Mouse (Mus musculus): ENCODE data around the gene Hoxd12. TPM values are rescaled to one million over a fixed set of nuclear protein-coding genes. Genes with fewer than 3 reads are reported as not detected.

The Hoxd12 gene
- polyA plus RNA-seq, 1 experiment from 2014 or later: 0.50 TPM

GRCm38 (mm10) chr2:74678891-74679595 is 4.2 kb downstream of the Hoxd12 start, which contains the start of gene Hoxd11:
Gene Hoxd11, plus strand, starts transcription at chr2:74679557.
- peak within 1 kb of the TSS; percentile 82 for H3K27ac ChIP-seq (replicated peaks)
- peaks cover 15% of the 10 kb centered on the region for H3K4me1 ChIP-seq (replicated peaks)
- no peaks in the 10 kb centered on the region for H3K36me3 ChIP-seq
- peak within 1 kb of the TSS; percentile 42 for H3K4me3 ChIP-seq
- peaks cover 99% of the 10 kb centered on the region for H3K27me3 ChIP-seq
- H3K9me3 ChIP-seq: no peaks in the 10 kb centered on the region
- peak within 1 kb of the TSS; percentile 75 for H3K9ac ChIP-seq
- WGBS: 2% methylated on average over 15 of the region's 15 CpGs
- peak within 1 kb of the TSS; percentile 44 for H3K4me2 ChIP-seq
- ATAC-seq (ENCODE audit: low read depth): no peak

- Histone ChIP-seq H3K4me2 (peak overlapping the region; percentile 44), H3K9me3 (no peaks in the 10 kb centered on the region), H3K27me3 (peaks cover 99% of the 10 kb centered on the region), H3K27ac (replicated peaks) (peak overlapping the region; percentile 82), H3K4me3 (peak overlapping the region; percentile 42), H3K36me3 (no peaks in the 10 kb centered on the region), H3K4me1 (replicated peaks) (peaks cover 15% of the 10 kb centered on the region), H3K9ac (peak overlapping the region; percentile 75)
- under 1% methylated on average over 26 of the region's 26 CpGs for WGBS
- no peak for ATAC-seq (ENCODE audit: low read depth)
Measured at GRCm38 (mm10) chr2:74679596-74679971, 4.8 kb downstream of the Hoxd12 start.

- WGBS: under 1% methylated on average over 23 of the region's 23 CpGs
- H3K4me1 ChIP-seq (replicated peaks): peaks cover 15% of the 10 kb centered on the region
- peak overlapping the region; percentile 75 for H3K9ac ChIP-seq
- H3K9me3 ChIP-seq: no peaks in the 10 kb centered on the region
- H3K4me2 ChIP-seq: peak overlapping the region; percentile 44
- H3K36me3 ChIP-seq: no peaks in the 10 kb centered on the region
- peak overlapping the region; percentile 42 for H3K4me3 ChIP-seq
- peaks cover 99% of the 10 kb centered on the region for H3K27me3 ChIP-seq
- peak overlapping the region; percentile 82 for H3K27ac ChIP-seq (replicated peaks)
- no peak for ATAC-seq (ENCODE audit: low read depth)
Measured at GRCm38 (mm10) chr2:74679980-74680379, 5.2 kb downstream of the Hoxd12 start.

- H3K4me1 ChIP-seq (replicated peaks): peaks cover 12% of the 10 kb centered on the region
- H3K36me3 ChIP-seq: no peaks in the 10 kb centered on the region
- no peak for ATAC-seq (ENCODE audit: low read depth)
- H3K27ac ChIP-seq (replicated peaks): peak overlapping the region; percentile 82
- H3K9ac ChIP-seq: peak overlapping the region; percentile 75
- under 1% methylated on average over 21 of the region's 21 CpGs for WGBS
- H3K4me2 ChIP-seq: peak overlapping the region; percentile 44
- H3K4me3 ChIP-seq: peak overlapping the region; percentile 42
- H3K9me3 ChIP-seq: no peaks in the 10 kb centered on the region
- H3K27me3 ChIP-seq: peaks cover 99% of the 10 kb centered on the region
Measured at GRCm38 (mm10) chr2:74680561-74681398, 6.0 kb downstream of the Hoxd12 start.

GRCm38 (mm10) chr2:74681594-74682531 is 7.0 kb downstream of the Hoxd12 start:
- peak; percentile 47 for ATAC-seq (ENCODE audit: low read depth)
- Histone ChIP-seq H3K27ac (replicated peaks) (peak overlapping the region; percentile 82), H3K9ac (peak overlapping the region; percentile 75), H3K4me2 (peak overlapping the region; percentile 44), H3K36me3 (no peaks in the 10 kb centered on the region), H3K9me3 (no peaks in the 10 kb centered on the region), H3K27me3 (peaks cover 96% of the 10 kb centered on the region), H3K4me3 (peak overlapping the region; percentile 42), H3K4me1 (replicated peaks) (peaks cover 12% of the 10 kb centered on the region)
- WGBS: under 1% methylated on average over 78 of the region's 78 CpGs

- Histone ChIP-seq H3K4me2 (peak overlapping the region; percentile 44), H3K27ac (replicated peaks) (peak overlapping the region; percentile 82), H3K4me1 (replicated peaks) (peaks cover 12% of the 10 kb centered on the region), H3K36me3 (no peaks in the 10 kb centered on the region), H3K9me3 (no peaks in the 10 kb centered on the region), H3K4me3 (peak overlapping the region; percentile 42), H3K9ac (peak overlapping the region; percentile 75), H3K27me3 (peaks cover 96% of the 10 kb centered on the region)
- no peak for ATAC-seq (ENCODE audit: low read depth)
- whole genome bisulfite sequencing: under 1% methylated on average over 37 of the region's 51 CpGs
Measured at GRCm38 (mm10) chr2:74682796-74683195, 8.0 kb downstream of the Hoxd12 start.

GRCm38 (mm10) chr2:74683471-74683951 is 8.7 kb downstream of the Hoxd12 start:
- under 1% methylated on average over 18 of the region's 18 CpGs for WGBS
- ATAC-seq (ENCODE audit: low read depth): no peak
- H3K4me1 ChIP-seq (replicated peaks): peaks cover 12% of the 10 kb centered on the region
- H3K4me2 ChIP-seq: peak overlapping the region; percentile 44
- peaks cover 96% of the 10 kb centered on the region for H3K27me3 ChIP-seq
- peak overlapping the region; percentile 75 for H3K9ac ChIP-seq
- H3K36me3 ChIP-seq: no peaks in the 10 kb centered on the region
- H3K4me3 ChIP-seq: peak overlapping the region; percentile 42
- peak overlapping the region; percentile 59; the same call in 1 of the 2 replicates for H3K27ac ChIP-seq (replicated peaks)
- no peaks in the 10 kb centered on the region for H3K9me3 ChIP-seq

- H3K27ac ChIP-seq (replicated peaks): 0 out of 2 replicates have a peak overlapping the region, but pooled peaks have one; percentile 59
- H3K4me1 ChIP-seq (replicated peaks): peaks cover 12% of the 10 kb centered on the region
- peaks cover 96% of the 10 kb centered on the region for H3K27me3 ChIP-seq
- peak overlapping the region; percentile 42 for H3K4me3 ChIP-seq
- peak overlapping the region; percentile 44 for H3K4me2 ChIP-seq
- H3K9me3 ChIP-seq: no peaks in the 10 kb centered on the region
- WGBS: 3% methylated on average over 12 of the region's 12 CpGs
- peak overlapping the region; percentile 75 for H3K9ac ChIP-seq
- H3K36me3 ChIP-seq: no peaks in the 10 kb centered on the region
- ATAC-seq (ENCODE audit: low read depth): no peak
Measured at GRCm38 (mm10) chr2:74684106-74684505, 9.3 kb downstream of the Hoxd12 start.

- H3K9me3 ChIP-seq: no peaks in the 10 kb centered on the region
- H3K36me3 ChIP-seq: no peaks in the 10 kb centered on the region
- H3K9ac ChIP-seq: no peak overlapping the region; the same call in 1 of the 2 replicates
- peaks cover 16% of the 10 kb centered on the region for H3K4me1 ChIP-seq (replicated peaks)
- H3K27me3 ChIP-seq: peaks cover 96% of the 10 kb centered on the region
- no peak overlapping the region for H3K27ac ChIP-seq (replicated peaks)
- peak overlapping the region; percentile 44 for H3K4me2 ChIP-seq
- H3K4me3 ChIP-seq: peak overlapping the region; percentile 42
- no peak for ATAC-seq (ENCODE audit: low read depth)
- WGBS: 7% methylated on average over 4 of the region's 4 CpGs
Measured at GRCm38 (mm10) chr2:74685059-74685603, 10.3 kb downstream of the Hoxd12 start.

GRCm38 (mm10) chr2:74686301-74686987 is 11.6 kb downstream of the Hoxd12 start:
- WGBS: 4% methylated on average over 17 of the region's 17 CpGs
- Histone ChIP-seq H3K9me3 (no peaks in the 10 kb centered on the region), H3K27me3 (peaks cover 93% of the 10 kb centered on the region), H3K4me2 (peak overlapping the region; percentile 54), H3K4me1 (replicated peaks) (peaks cover 19% of the 10 kb centered on the region), H3K9ac (peak overlapping the region; percentile 73), H3K27ac (replicated peaks) (peak overlapping the region; percentile 71; the same call in 1 of the 2 replicates), H3K4me3 (peak overlapping the region; percentile 33), H3K36me3 (no peaks in the 10 kb centered on the region)
- ATAC-seq (ENCODE audit: low read depth): no peak
